Mouse (Mus musculus): ENCODE results near the gene Kat14. TPM values are rescaled to one million over a fixed set of nuclear protein-coding genes. Genes with fewer than 3 reads are reported as not detected.

Gene Kat14
- polyA plus RNA-seq, 1 experiment from 2014 or later, result 30.7 TPM

DNA sequence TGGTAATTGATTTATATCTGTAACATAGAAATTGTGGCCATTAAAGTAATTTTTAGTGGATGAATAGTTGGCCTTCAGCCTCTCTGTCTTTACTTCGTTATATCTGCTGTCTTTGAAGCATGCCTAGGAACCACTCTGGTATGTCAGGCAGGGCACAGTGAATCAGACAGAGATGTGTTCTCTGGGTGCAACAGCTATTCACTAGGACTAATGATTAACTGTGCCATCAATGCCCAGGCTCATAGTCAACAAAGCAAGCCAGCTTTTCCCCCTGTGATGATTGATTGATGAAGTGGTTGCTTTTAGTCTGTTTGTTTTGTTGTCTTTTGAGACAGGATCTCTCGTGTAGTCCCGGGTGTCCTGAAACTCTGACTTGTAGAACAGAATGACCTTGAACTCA lies 19.6 kb downstream of the Kat14 start:
- 89% methylated on average over 3 of the region's 3 CpGs for WGBS
- H3K27ac ChIP-seq, result no peak overlapping the region
- H3K9me3 ChIP-seq, result no peaks in the 10 kb centered on the region
- H3K27me3 ChIP-seq (replicated peaks), result no peaks in the 10 kb centered on the region
- no peaks in the 10 kb centered on the region for H3K4me1 ChIP-seq
- no peak for ATAC-seq (replicated peaks)
- H3K9ac ChIP-seq, result no peak overlapping the region
- peaks cover 33% of the 10 kb centered on the region for H3K36me3 ChIP-seq (replicated peaks)
- no peak overlapping the region for H3K4me2 ChIP-seq
- H3K4me3 ChIP-seq, result no peak overlapping the region

DNA sequence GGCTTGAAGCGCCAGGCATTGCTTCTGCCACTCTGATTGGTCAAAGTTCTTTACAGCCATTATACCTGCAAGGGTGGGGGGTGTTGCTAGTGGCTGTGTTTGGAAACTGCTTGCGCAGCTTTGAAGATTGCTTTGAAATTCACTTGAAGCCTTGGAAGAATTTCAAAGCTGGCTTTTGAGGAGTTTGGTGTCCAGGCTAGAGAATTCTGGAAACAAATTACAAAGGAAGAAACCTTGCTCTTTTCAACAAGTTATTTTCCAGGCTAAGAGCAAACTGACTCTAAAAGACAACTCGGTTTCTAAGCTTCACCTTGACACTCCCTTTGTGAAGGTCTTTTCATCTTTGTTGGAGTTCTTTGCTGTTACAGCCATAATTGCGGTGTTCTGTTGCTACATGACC lies 30.7 kb downstream of the Kat14 start:
- Histone ChIP-seq H3K4me1 (no peaks in the 10 kb centered on the region), H3K36me3 (replicated peaks) (peaks cover 34% of the 10 kb centered on the region), H3K4me2 (no peak overlapping the region), H3K4me3 (no peak overlapping the region), H3K27ac (no peak overlapping the region), H3K9me3 (no peaks in the 10 kb centered on the region), H3K27me3 (replicated peaks) (no peaks in the 10 kb centered on the region), H3K9ac (no peak overlapping the region)
- no peak for ATAC-seq (replicated peaks)
- WGBS, result 94% methylated on average over 4 of the region's 4 CpGs

DNA sequence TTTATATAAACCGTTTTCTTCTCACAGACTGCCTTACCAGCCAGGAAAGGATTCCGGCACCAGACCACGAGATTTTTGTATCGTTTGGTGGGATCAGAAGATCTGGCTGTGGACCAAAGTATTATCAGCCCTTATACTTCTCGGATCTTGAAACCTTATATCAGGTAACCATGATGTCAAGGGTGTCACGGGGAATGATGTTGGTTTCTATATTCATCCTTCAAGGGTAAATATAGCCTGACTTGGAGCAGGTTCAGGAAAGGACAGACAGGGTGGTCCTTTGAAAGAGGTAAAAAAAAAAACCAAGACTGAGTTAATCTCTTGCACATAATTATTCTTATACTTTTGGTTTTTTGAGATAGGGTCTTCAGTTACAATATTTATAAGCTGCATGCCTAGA lies 31.9 kb downstream of the Kat14 start:
- no peak for ATAC-seq (replicated peaks)
- 95% methylated on average over 6 of the region's 6 CpGs for WGBS

DNA sequence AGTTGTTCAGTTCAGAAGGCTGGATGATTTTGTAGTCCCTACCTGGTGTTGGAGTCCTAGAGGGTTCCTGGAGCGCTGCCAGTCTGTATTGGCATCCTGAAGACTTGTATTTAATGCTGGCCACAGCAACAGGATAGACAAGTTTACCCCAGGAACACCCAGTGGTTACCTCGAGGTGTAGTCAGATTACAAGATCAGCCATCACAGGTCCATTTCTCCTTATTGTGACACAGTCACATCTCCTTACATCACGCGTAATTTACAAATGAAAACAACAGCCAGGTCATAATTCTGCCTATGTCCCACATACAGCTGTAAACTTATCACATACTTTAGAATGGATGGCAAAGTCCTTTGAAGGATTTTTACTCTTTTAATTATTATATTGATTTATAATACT lies 40.3 kb downstream of the Kat14 start:
- Histone ChIP-seq H3K36me3 (replicated peaks) (peaks cover 24% of the 10 kb centered on the region), H3K9ac (no peak overlapping the region), H3K4me2 (no peak overlapping the region), H3K4me3 (no peak overlapping the region), H3K4me1 (no peaks in the 10 kb centered on the region), H3K9me3 (no peaks in the 10 kb centered on the region), H3K27ac (no peak overlapping the region), H3K27me3 (replicated peaks) (no peaks in the 10 kb centered on the region)
- no peak for ATAC-seq (replicated peaks)
- WGBS, result 94% methylated on average over 4 of the region's 4 CpGs

More for the DNA sequence above, 31.9 kb downstream of the Kat14 start:
- Histone ChIP-seq H3K27me3 (replicated peaks) (no peaks in the 10 kb centered on the region), H3K27ac (no peak overlapping the region), H3K9me3 (no peaks in the 10 kb centered on the region), H3K4me3 (no peak overlapping the region), H3K9ac (no peak overlapping the region), H3K4me2 (no peak overlapping the region), H3K4me1 (no peaks in the 10 kb centered on the region), H3K36me3 (replicated peaks) (peaks cover 40% of the 10 kb centered on the region; the same call in 1 of the 2 replicates)

DNA sequence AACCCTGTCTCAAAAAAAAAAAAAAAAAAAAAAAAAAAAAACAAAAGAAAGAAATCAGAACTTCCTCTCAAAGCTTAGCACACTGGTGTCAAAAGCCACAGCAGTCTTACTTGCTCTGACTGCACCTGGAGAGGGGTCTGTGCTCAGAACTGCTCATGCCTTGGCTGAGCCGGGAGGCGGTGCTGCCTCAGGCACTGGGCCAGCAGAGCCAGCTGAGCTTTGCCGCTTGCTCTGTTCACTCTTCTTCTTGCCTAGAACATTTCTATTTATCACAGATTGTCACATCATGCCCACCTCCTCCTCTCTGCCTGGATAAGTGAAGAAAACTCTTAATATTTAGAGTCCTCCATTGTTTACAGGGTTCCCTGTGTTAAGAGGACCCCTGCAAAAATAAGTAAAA lies 41.8 kb downstream of the Kat14 start:
- 89% methylated on average over 3 of the region's 3 CpGs for WGBS
- ATAC-seq (replicated peaks), result no peak
- Histone ChIP-seq H3K9me3 (no peaks in the 10 kb centered on the region), H3K4me3 (no peak overlapping the region), H3K4me2 (no peak overlapping the region), H3K4me1 (no peaks in the 10 kb centered on the region), H3K27me3 (replicated peaks) (no peaks in the 10 kb centered on the region), H3K36me3 (replicated peaks) (peaks cover 12% of the 10 kb centered on the region), H3K9ac (no peak overlapping the region), H3K27ac (no peak overlapping the region)

DNA sequence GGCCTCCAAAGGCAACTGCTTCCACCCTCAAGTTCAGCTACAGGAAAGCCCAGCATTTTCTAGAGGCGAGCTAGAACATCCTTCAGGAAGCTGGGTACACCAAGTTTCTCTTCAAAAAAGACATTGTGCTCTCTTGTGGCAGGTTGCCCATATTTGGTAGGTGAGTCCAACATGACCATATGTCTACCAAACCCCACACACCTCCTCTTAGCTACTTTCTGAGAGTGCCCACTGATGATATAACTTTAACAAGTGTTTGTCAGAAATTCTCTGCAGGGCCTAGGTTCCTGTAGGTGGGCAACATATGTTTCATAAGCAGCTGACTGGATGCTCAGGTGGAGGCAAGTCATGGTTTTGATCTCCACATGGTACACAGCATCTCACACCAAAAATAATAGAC lies 45.9 kb downstream of the Kat14 start:
- no peak overlapping the region for H3K4me3 ChIP-seq
- 100% methylated on average over 1 of the region's 1 CpGs for WGBS
- no peak overlapping the region for H3K9ac ChIP-seq

DNA sequence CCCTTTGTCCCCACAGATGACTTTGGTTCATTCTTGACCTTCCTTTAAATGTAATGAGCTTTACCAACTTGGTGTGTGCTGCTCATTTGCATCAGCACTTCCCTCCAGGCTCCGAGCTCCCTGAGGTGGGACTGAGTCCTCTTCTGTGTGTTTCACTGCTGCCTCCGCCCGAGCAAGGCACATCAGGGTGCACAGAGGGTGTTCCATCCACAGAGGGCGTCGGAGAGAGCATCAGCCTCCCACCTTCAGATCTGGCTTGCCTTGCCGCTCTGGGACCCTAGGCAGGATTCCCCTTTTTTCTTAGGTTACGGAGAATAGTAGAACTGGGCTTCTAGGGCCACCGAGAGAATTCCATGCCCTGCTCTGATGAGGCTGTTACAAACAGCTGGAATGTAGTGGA lies 48.1 kb downstream of the Kat14 start:
- no peak overlapping the region for H3K9ac ChIP-seq
- no peak for ATAC-seq (replicated peaks)
- no peak overlapping the region for H3K4me2 ChIP-seq
- H3K27me3 ChIP-seq (replicated peaks), result no peaks in the 10 kb centered on the region
- no peak overlapping the region for H3K4me3 ChIP-seq
- H3K9me3 ChIP-seq, result no peaks in the 10 kb centered on the region
- WGBS, result 54% methylated on average over 8 of the region's 8 CpGs
- no peak overlapping the region for H3K27ac ChIP-seq
- no peaks in the 10 kb centered on the region for H3K36me3 ChIP-seq (replicated peaks)
- H3K4me1 ChIP-seq, result peaks cover 8% of the 10 kb centered on the region

More for the DNA sequence above, 45.9 kb downstream of the Kat14 start:
- H3K27me3 ChIP-seq (replicated peaks), result no peaks in the 10 kb centered on the region
- ATAC-seq (replicated peaks), result no peak
- no peaks in the 10 kb centered on the region for H3K9me3 ChIP-seq
- peaks cover 8% of the 10 kb centered on the region for H3K4me1 ChIP-seq
- H3K36me3 ChIP-seq (replicated peaks), result no peaks in the 10 kb centered on the region
- no peak overlapping the region for H3K4me2 ChIP-seq
- no peak overlapping the region for H3K27ac ChIP-seq

DNA sequence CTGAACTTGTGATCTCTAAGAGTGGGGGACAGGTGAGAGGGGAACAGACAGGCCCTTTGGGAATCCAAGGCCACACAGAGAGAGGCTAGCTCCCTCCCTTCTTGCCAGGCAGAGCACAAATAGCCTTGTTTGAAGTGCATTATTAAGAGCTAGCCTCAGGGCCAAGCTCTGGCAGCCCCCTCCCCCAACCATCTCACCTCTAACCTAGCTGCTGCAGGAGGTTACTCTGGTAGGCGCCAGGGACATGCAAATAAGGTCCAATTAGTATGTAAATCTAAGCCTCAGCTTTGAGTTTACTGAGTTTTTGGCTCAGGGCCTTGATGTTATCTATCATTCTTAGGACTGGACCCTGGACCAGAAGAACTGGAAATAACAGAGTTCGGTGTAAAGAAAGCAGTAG lies 49.3 kb downstream of the Kat14 start:
- Histone ChIP-seq H3K27ac (0 out of 2 replicates have a peak overlapping the region, but pooled peaks have one; percentile 38), H3K9me3 (no peaks in the 10 kb centered on the region), H3K9ac (no peak overlapping the region), H3K4me3 (no peak overlapping the region), H3K4me2 (no peak overlapping the region), H3K27me3 (replicated peaks) (no peaks in the 10 kb centered on the region), H3K36me3 (replicated peaks) (no peaks in the 10 kb centered on the region), H3K4me1 (peaks cover 8% of the 10 kb centered on the region)
- peak; percentile 39; the same call in 1 of the 2 replicates for ATAC-seq (replicated peaks)
- 27% methylated on average over 2 of the region's 2 CpGs for WGBS

DNA sequence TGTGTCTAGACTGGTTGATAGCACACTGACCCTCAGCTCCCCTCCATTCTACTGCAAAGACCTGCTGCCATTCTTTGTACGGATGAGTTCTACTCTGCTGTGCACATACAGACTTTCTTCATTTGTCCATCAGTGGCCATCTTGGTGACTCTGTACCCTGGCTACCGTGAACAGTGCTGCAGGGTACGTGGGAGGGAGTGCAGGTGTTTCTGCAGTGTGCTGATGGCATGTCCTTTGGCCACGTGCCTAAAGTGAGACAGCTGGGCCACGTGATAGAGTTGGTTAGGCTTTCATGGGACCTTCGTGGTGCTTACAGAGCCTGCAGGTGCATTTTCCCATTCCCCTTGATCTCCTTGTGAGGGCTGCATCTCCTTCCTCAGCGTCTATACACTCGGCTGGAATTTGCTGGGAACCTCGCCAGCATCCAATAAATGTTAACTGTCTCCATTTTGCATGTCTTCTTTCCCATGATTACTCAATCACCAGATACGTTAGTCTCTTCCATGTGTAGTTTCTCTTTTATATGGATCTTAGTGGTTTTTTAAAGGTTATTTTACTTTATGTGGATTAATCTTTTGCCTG lies 53.4 kb downstream of the Kat14 start:
- Histone ChIP-seq H3K27me3 (replicated peaks) (no peaks in the 10 kb centered on the region), H3K27ac (no peak overlapping the region), H3K4me2 (no peak overlapping the region), H3K9me3 (no peaks in the 10 kb centered on the region), H3K36me3 (replicated peaks) (no peaks in the 10 kb centered on the region), H3K4me1 (peaks cover 8% of the 10 kb centered on the region), H3K4me3 (no peak overlapping the region), H3K9ac (no peak overlapping the region)
- 80% methylated on average over 10 of the region's 10 CpGs for WGBS
- no peak for ATAC-seq (replicated peaks)

DNA sequence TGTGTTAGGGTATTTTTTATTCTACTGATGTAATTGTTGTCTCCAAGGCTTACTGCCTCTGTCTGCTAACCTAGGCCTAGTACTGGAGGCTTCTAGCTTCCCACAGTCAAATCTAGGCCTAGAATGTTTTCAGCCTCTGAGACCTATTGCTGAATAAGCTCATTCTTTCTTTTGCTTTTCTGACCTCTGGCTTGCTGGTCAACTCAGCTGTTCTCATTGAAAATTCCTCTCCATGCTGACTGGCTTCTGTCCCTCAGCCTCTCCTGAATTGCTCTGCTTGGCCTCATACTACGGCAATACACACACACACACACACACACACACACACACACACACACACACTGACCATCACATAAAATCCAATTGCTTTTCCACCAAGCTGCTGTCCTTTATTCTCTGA lies 57.0 kb downstream of the Kat14 start:
- no peak for ATAC-seq (replicated peaks)
- 59% methylated on average over 1 of the region's 1 CpGs for WGBS
- H3K9me3 ChIP-seq, result no peaks in the 10 kb centered on the region
- no peaks in the 10 kb centered on the region for H3K36me3 ChIP-seq (replicated peaks)
- H3K4me2 ChIP-seq, result no peak overlapping the region
- H3K27me3 ChIP-seq (replicated peaks), result no peaks in the 10 kb centered on the region
- H3K27ac ChIP-seq, result no peak overlapping the region
- H3K9ac ChIP-seq, result no peak overlapping the region
- H3K4me3 ChIP-seq, result no peak overlapping the region
- H3K4me1 ChIP-seq, result no peaks in the 10 kb centered on the region

DNA sequence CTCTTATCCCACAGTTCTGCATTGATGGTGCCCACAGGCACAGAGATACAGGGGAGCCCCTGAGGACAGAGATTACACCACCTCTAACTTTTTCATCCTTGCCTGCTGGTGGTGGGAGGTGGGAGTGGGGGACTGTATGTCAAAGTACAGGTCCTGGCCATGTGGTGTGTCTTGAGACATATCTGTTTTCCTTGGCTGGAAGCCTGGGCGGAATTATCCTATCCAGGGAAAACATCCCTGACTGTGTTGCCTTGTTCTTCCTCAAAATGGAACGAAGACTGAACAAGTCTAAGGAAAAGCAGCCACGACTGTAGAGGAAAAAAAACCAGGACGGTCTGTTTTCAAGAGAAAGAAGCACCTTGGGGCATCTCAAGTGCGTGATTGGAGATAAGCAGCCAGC lies 59.1 kb downstream of the Kat14 start:
- Histone ChIP-seq H3K27me3 (replicated peaks) (no peaks in the 10 kb centered on the region), H3K9me3 (no peaks in the 10 kb centered on the region), H3K4me2 (no peak overlapping the region), H3K4me1 (no peaks in the 10 kb centered on the region), H3K36me3 (replicated peaks) (no peaks in the 10 kb centered on the region), H3K4me3 (no peak overlapping the region), H3K9ac (no peak overlapping the region), H3K27ac (no peak overlapping the region)
- ATAC-seq (replicated peaks), result no peak
- WGBS, result 84% methylated on average over 5 of the region's 5 CpGs

DNA sequence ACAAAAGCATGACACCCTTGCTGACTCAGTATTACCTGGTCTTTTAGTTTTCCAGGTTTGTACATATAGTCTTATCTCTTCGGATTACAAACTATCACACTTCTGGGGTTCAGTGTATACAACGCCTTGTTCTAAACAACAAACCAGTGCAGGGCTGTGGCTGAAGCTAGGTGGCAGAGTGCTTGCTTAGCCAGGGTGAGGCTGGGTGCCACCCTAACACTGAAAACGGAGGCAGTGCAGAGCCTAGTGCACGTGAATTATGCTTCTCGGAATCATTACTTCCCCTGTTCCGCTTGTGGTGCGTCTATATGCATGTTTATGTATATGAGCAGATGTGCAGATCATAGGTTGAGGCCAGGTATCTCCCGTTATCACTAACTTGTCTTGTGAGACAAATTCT lies 59.9 kb downstream of the Kat14 start:
- Histone ChIP-seq H3K4me1 (no peaks in the 10 kb centered on the region), H3K4me2 (no peak overlapping the region), H3K27ac (no peak overlapping the region), H3K9me3 (no peaks in the 10 kb centered on the region), H3K27me3 (replicated peaks) (no peaks in the 10 kb centered on the region), H3K4me3 (no peak overlapping the region), H3K36me3 (replicated peaks) (no peaks in the 10 kb centered on the region), H3K9ac (no peak overlapping the region)
- ATAC-seq (replicated peaks), result no peak
- WGBS, result 88% methylated on average over 8 of the region's 8 CpGs

DNA sequence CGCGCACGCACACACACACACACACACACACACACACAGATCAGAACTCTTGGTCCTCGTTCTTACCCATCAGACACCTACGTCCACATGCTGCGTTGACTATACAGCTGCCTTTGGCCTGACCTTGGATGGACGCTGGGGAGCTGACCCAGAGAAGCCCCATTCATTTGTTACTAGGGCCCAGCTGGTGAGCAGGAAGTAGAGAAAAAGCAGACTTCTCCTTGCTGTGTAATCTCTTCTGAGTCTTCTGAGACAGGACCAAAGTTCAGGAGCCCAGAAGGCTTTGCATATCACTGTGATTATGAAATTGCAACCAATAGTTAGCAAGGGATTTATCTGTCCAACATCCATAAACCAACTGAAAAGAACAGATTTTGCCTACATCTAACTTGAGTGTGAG lies 60.4 kb downstream of the Kat14 start:
- no peak for ATAC-seq (replicated peaks)
- Histone ChIP-seq H3K4me1 (no peaks in the 10 kb centered on the region), H3K27me3 (replicated peaks) (no peaks in the 10 kb centered on the region), H3K27ac (no peak overlapping the region), H3K9me3 (no peaks in the 10 kb centered on the region), H3K36me3 (replicated peaks) (no peaks in the 10 kb centered on the region), H3K4me3 (no peak overlapping the region), H3K4me2 (no peak overlapping the region), H3K9ac (no peak overlapping the region)
- 80% methylated on average over 7 of the region's 7 CpGs for WGBS

Measured in midbrain, embryonic 15.5 days (tissue).